Mouse (Mus musculus) v-Abl transformed pro-B cells (cell line): ENCODE measurements around the gene Zfhx3.
"Not testable (repeated sequence)": the region's sequence is repeated elsewhere in the genome, so short reads cannot be mapped to it uniquely, and the experiment has no call there.

ENCODE experiments used
- in situ Hi-C, 2 experiments: fragments of 400-800 bp; cut with MboI; formaldehyde crosslinking; loops; one replicate each; pipeline ENCODE4 v1.15.1; 2025; ENCODE audit not compliant: unreplicated experiment in 2 of 2

The Zfhx3 gene

DNA sequence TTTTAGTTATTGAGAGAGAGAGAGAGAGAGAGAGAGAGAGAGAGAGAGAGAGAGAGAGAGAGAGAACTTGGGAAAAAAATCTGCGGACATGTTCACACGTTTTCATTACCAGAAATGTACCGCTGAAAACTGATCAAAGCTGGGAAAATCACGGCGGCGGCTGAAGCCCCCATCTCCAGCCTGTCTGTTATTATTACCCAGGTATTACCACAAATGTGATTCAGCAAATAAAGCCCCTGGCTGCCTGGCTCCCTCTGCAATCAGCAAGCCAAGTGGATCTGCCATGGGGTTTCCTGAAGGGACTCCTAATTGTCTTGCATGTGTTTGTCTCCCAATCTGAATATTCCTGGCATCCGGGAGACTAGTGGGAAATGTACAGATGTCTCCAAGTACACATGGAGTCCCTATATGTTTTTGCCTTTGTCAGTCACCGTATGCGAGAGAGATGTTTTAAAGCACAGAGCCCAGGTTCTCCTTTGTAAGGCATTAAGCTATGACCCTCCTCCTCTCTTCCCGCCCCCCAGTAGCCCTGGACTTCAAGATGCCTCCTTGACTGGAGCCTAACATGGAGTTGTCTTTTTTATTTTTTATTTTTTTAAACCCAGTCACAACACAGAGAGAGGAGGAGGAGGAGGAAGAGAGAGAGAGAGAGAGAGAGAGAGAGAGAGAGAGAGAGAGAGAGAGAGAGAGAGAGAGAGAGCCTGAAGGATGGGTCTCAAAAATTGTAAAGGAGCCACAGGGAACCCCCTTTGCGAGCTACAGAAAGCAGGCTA is at the start of gene Zfhx3:
Gene Zfhx3 (plus strand): TSS at position 723 of the 773 bp plus-strand sequence.
- in situ Hi-C loops, result no loop called here

GRCm38 (mm10) chr8:107918984-107919383 is 23.5 kb upstream of the Zfhx3 start:
- in situ Hi-C loops, result no loop called here

DNA sequence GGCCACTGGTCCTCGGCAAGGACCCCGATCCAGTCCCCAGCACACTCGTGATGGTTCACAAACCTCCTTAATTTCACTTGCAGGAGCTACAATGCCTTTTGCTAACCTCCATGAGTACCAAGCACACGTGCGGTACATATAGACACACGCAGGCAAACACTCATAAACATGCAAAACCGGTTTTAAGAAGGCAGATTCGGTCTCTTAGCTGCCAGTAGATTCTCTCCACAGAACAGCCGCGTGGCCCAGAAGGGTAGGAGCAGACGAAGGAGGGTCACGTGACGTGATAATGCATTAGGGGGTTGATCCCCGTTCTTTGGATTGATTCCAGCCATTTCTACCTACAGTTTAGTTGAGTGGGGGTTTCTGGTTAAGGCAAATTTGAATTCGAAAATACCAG is 16.3 kb upstream of the Zfhx3 start:
- in situ Hi-C loops, result no loop called here

DNA sequence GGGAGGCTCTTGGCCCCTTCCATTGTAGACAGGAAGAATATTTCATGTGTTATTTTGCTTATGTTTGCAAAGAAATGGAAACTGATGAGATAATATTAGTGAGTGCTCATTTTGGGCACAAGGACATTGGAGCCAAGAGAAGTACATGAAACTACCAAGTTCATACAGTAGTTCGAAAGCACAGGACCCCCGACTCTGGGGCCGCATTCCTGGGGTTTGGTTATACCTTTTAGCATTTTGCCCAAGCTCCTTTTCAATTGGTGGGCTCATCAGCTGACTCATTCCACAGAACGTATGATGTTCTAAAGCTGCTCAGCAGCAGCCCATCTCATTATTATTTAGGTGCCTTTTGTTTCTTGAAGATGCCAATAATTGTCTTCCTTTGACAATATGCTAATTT is 5.7 kb upstream of the Zfhx3 start:
- in situ Hi-C loops, result no loop called here

DNA sequence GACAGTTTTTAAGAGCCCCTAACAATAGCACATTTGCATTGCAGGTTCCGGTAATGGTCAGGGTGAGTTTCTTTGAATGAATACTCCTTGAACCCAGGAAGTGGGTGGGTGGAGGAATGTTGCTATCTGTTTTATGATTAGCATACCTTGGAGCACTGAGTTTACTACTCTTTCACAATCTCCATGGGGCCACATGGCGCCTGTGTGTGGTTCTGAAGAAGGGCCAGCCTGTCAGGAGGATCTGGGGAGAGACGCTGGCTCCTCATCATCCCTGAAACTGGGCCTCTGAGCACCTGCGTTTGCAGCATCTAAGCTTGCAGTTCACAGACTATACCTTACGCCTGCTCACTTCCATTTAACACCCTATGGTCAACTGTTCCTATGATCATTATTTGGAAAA is 4.2 kb upstream of the Zfhx3 start:
- in situ Hi-C loops, result not testable (repeated sequence)

GRCm38 (mm10) chr8:107940181-107940580 is 2.3 kb upstream of the Zfhx3 start:
- in situ Hi-C loops, result no loop called here

DNA sequence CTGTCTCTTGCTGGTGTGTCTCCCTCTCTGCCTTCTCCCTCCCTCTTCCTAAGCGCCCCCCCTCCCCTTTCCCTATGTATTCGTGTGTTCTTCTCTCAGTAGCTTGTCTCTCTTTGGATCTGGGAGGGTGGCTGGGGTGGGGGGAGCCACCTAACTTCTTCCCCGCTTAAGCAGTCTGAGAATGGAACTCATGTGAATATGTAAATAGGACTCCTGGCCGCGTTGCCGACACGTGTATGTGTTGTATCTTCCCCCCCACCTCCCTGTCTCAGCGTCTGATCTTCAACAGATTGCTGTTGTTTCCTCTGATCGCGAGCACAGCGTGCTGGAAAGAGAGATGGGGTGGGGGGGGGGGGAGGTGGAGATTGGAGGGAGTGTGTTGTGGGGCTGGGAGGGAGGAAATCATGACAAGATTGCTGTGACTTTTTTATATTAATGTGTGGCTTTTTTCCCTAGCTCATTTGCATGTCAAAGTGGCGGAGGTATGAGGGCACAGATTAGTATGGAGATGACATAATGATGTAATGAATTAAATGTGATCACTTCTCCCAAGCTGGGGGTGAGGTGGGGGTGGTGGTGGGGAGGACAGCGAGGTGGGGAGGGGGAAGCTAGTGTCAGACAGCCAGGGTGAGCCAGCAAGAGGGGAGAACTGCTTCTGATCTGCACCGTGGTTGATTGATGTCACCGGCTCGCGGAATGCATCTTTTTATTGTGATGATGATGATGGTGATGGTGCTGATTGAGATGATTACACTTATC is 487 bp downstream of the Zfhx3 start:
- in situ Hi-C loops, result no loop called here

DNA sequence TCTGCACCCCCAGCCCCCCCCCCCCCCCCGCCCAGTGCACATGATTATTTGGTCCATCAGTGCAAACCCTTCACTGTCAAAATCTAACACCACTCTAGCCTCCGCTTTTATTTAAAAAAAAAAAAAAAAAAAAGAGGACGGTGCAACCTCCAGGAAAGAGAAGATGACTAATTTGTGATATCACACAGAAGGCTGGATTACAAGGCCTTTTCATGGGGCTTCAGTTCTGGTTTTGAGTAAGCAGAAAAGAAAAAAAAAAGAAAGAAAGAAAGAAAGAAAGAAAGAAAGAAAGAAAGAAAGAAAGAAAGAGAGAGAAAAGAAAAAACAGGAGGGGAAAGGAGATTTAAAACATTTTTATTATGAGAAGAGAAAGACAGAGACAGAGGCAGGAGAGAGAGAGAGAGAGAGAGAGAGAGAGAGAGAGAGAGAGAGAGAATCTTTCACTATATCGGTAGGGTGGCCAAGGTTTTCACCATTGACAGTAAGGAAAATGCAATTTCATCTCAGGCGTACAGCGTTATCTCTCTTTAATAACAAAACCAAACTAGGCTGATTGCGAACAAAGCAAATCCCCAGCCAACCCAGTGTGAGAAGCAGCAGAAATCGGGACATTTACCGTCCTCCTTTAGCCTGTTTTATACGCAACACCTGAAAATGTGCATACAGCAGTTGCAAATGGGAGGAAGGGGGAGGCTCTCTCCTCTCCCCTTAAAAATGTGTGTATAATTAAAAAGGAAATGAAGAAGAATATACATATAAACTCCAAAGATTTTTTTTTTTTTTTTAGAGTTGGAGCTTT is 1.3 kb downstream of the Zfhx3 start:
- in situ Hi-C loops, result no loop called here

GRCm38 (mm10) chr8:107944676-107945600 is 2.5 kb downstream of the Zfhx3 start:
- in situ Hi-C loops, result no loop called here

DNA sequence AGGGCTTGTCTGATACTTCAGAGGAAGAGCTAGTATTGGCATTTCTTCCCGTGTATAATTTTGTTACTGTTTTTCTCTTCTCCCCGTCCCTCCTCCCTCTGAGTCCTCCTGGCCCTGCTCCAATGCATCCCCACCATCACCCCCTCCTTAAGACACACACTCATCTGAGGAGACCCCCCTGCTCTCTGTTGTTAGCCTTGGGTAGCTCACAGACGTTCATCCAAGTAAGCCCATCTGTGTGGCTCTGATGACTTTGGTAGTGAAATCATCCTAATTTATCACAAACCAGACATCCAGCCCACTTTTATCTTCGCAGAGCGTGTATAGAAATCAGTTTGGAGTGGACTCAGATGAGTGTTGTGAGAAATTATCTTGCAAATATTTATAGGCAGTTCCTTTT is 4.4 kb downstream of the Zfhx3 start:
- in situ Hi-C loops, result no loop called here

GRCm38 (mm10) chr8:107955887-107956286 is 13.4 kb downstream of the Zfhx3 start:
- in situ Hi-C loops, result no loop called here

DNA sequence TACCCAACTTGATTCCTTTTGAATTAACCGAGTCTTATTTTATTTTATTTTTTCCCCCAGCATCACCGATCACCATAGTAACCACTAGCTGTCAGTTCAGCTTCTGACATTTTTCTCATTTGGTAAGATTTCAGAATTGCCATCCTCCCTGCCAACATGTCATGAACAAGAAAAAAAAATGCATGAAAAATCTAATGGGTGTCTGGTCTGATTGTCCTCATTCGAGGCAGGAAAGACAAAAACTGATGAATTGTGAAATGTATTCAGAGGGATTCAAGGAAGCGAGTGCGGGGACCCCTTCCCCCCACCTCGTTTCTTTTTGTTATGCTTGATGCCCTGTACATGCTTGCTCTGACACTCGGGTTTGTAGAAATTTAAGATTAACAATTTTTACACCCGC is 15.1 kb downstream of the Zfhx3 start:
- in situ Hi-C loops, result no loop called here

DNA sequence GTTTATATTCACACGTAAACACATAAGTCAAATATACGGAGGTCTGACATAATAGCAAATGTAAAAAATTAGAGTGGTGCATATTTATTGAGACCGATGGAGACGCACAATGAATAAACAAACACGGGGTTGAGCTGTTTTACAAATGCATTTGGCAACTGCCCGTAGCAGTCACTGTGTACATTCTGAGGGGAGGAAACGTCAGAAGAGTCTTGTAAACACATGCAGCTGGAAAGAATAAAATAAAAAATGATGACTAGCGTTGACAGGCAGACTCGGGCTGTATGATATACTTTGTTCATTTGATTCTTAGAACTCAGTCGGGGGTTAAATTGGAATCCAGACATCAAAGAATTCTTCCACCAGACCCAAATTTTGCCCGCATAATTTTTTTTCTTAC is 18.0 kb downstream of the Zfhx3 start:
- in situ Hi-C loops, result no loop called here

DNA sequence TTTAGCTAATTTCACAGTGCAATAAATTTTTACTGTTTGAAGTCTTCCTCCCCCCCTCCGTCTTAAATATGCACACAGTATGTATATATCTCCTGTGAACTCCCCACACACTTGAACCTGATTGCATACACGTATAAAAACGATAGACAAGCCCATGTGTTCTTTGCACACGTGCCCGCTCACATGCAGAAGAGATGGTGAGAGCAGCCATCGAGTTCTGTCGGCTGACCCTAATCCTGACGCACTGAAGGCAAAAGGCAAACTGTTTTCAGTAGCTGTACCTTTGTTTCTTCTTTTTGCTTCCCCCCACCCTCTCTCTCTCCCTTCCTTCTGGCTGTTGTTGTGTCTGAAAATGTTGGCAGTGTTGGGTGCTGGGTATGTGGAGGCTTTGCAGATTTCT is 18.4 kb downstream of the Zfhx3 start:
- in situ Hi-C loops, result no loop called here

DNA sequence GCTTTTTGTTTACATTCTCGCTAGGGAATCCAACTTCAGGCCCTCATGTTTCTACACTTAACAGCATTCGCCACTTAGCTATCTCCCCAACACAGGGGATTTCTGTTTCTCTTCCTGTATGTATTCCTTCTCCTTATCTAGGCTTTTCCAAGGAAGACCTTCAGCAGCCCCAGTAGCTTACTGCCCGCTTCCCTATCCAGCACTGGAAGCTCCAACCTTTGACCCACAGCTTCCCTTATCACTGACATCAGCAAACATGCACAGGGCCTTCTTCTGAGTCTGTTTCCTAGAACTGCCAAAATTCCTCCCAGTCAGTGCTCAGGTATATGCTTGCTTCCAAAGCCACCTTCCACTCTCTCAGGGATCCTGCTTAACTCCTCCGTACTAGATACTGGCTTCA is 29.8 kb downstream of the Zfhx3 start:
- in situ Hi-C loops, result no loop called here

DNA sequence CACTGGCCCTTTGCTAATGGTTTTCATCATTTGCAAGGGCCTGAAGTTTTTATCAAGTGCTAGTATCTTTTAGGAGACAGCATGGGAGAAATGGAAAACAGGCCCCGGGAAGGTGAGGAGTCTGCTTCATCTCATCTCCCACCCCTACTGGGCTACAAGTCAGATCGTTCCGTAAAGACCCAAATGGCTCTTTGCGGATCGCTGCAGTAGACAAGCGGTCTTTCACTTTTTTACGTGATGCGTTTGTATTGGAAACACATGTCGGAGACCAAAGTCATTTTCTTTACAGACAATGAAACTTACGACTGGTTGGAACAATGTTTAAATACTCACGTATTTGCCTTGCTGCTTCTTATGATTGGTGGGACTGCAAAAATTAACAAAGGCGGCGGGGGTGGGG is 32.0 kb downstream of the Zfhx3 start:
- in situ Hi-C loops, result no loop called here

DNA sequence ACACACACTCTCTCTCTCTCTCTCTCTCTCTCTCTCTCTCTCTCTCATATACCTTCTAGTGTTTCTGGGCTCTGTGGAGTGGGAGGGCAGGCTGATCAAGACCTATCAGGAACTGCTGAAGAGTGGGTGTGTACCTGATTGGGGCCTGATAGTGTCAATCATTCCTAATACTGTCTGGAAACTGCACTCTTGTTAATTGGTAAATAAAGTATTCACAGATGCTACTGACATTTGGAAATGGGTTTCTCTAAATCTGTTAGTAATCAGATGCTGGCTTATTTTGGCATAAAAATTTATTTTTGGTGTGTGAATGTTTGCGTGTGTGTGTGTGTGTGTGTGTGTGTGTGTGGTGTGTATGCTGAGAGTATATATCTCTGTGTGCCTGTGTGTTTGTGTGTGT is 35.8 kb downstream of the Zfhx3 start:
- in situ Hi-C loops, result no loop called here

- in situ Hi-C loops, result no loop called here
Observed at GRCm38 (mm10) chr8:107980618-107981017, 38.2 kb downstream of the Zfhx3 start.

DNA sequence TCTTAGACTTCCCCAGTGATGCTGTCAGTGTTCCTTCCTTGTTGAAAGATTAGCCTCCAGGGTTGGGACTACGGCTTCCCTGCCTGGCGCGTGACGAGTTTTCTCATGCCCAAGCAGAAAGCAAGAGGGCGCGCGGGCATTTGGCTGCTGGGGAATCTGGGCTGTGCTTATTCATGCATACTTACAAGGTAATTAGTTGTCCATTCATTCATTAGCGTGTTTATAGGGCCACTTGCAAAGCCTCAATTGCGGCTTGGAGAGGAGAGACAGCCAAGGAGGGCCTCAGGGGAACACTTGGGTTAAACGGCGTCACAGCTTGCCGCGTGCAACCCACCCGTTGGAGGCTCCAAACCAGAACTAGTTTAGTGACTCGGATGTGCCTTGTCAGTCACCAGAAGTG is 44.2 kb downstream of the Zfhx3 start:
- in situ Hi-C loops, result no loop called here

DNA sequence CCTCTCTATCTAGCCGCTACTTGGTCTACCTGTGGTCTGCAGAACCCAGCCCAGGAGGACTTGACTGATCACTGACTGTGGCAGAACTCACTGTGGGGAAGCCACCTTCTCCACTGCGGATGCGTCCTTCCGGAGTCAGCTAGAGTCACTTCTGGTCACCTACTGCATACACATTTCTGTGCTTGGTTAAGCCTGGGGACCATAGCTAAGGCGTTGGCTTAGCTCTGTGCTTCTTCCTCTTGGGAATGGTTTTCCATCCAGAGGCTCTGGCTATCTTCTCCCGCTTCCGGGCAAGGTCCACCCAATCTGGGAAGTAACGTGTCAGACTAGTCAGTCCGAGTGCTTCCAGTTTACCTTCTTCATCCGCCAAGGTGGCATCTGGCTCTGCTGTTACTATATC is 56.4 kb downstream of the Zfhx3 start:
- in situ Hi-C loops, result no loop called here
